In genomic region chr7:84884530-84884929, GRCm38 (mm10) we compare ENCODE assay signal across 17 mouse cellular contexts. TPM values are rescaled to one million over a fixed set of nuclear protein-coding genes. Genes with fewer than 3 reads are reported as not detected.
A peak's percentile ranks its signal among the peaks of the same experiment; 100 is the strongest.
DNase-seq lines count a peak whose midpoint lies in the region; ATAC-seq and TF ChIP-seq lines count a peak whose summit lies in the region.
"Had no signal": no experiment of that assay in that cellular context is flagged by ENCODE, and none has a peak within 500 bp of the region (broad histone marks: within the 10 kb centered on the region; RNA-seq: fewer than 3 reads in every experiment).

No protein-coding gene starts in this region.

- peak; percentile 43 for DNase-seq in midbrain, embryonic 14.5 days
- DNase-seq in midbrain, embryonic 11.5 days (ENCODE audit: low spot score, missing footprints) = no peak
- DNase-seq in R1 (ENCODE audit: low read depth, low spot score) = peak; percentile 56
- DNase-seq in retina, embryonic 14.5 days (ENCODE audit: low spot score) = peak; percentile 12
- DNase-seq in layer of hippocampus, adult 11-12 months (ENCODE audit: low spot score) = no peak
- DNase-seq: adrenal gland, postnatal 10 days; cerebellum, adult 2 months; gastrocnemius, postnatal 10 days; heart, postnatal 10 days; thymus, postnatal 36 days had no signal

- TF ChIP-seq CTCF in intestine, postnatal 0 days (IDR thresholded peaks at IDR 0.05; ENCODE audit: low read depth) = peak; percentile 25; the same call in 1 of the 2 replicates

- no peak overlapping the region for H3K4me3 ChIP-seq in intestine, postnatal 0 days (ENCODE audit: low read depth, low read length)
- H3K4me3 ChIP-seq in intestine, embryonic 15.5 days (replicated peaks) = no peak overlapping the region
- H3K4me3 ChIP-seq in midbrain, embryonic 14.5 days (replicated peaks; ENCODE audit: low read depth, low read length) = no peak overlapping the region
- no peak overlapping the region for H3K4me3 ChIP-seq in midbrain, embryonic 11.5 days (ENCODE audit: low read depth, low read length)
- H3K4me3 ChIP-seq: midbrain, embryonic 15.5 days had no signal

- WGBS in intestine, postnatal 0 days = 40% methylated on average over 1 of the region's 1 CpGs
- WGBS in intestine, embryonic 15.5 days = 47% methylated on average over 1 of the region's 1 CpGs
- WGBS in midbrain, embryonic 14.5 days = 62% methylated on average over 1 of the region's 1 CpGs
- 61% methylated on average over 1 of the region's 1 CpGs for WGBS in midbrain, embryonic 11.5 days

- no peaks in the 10 kb centered on the region for H3K9me3 ChIP-seq in intestine, postnatal 0 days (ENCODE audit: control insufficient read depth)
- no peaks in the 10 kb centered on the region for H3K9me3 ChIP-seq in intestine, embryonic 15.5 days
- H3K9me3 ChIP-seq in midbrain, embryonic 14.5 days (ENCODE audit: control insufficient read depth, low read length) = no peaks in the 10 kb centered on the region
- peaks cover under 1% of the 10 kb centered on the region for H3K9me3 ChIP-seq in midbrain, embryonic 11.5 days (ENCODE audit: control insufficient read depth, low read length)
- H3K9me3 ChIP-seq: G1E; midbrain, embryonic 15.5 days had no signal

- no peak overlapping the region for H3K27ac ChIP-seq in intestine, postnatal 0 days (ENCODE audit: low read depth, low read length)
- no peak overlapping the region for H3K27ac ChIP-seq in intestine, embryonic 15.5 days
- no peak overlapping the region for H3K27ac ChIP-seq in midbrain, embryonic 14.5 days (replicated peaks; ENCODE audit: low read depth, low read length)
- H3K27ac ChIP-seq in midbrain, embryonic 11.5 days (ENCODE audit: low read depth, low read length) = no peak overlapping the region
- H3K27ac ChIP-seq: midbrain, embryonic 15.5 days had no signal

- no peaks in the 10 kb centered on the region for H3K4me1 ChIP-seq in intestine, postnatal 0 days (replicated peaks; ENCODE audit: control insufficient read depth, insufficient read depth, low read length)
- H3K4me1 ChIP-seq in intestine, embryonic 15.5 days (replicated peaks) = no peaks in the 10 kb centered on the region
- no peaks in the 10 kb centered on the region for H3K4me1 ChIP-seq in midbrain, embryonic 14.5 days (ENCODE audit: control insufficient read depth, insufficient read depth, low read length)
- H3K4me1 ChIP-seq in midbrain, embryonic 11.5 days (ENCODE audit: control insufficient read depth, insufficient read depth, low read length) = no peaks in the 10 kb centered on the region
- H3K4me1 ChIP-seq: midbrain, embryonic 15.5 days had no signal

- H3K36me3 ChIP-seq in intestine, postnatal 0 days (ENCODE audit: control insufficient read depth, insufficient read depth) = no peaks in the 10 kb centered on the region
- H3K36me3 ChIP-seq in intestine, embryonic 15.5 days = no peaks in the 10 kb centered on the region
- H3K36me3 ChIP-seq in midbrain, embryonic 14.5 days (ENCODE audit: control insufficient read depth, insufficient read depth, low read length) = no peaks in the 10 kb centered on the region
- H3K36me3 ChIP-seq in midbrain, embryonic 11.5 days (ENCODE audit: control insufficient read depth, insufficient read depth, low read length) = no peaks in the 10 kb centered on the region
- H3K36me3 ChIP-seq: G1E; midbrain, embryonic 15.5 days had no signal

- ATAC-seq in intestine, postnatal 0 days = no peak
- no peak for ATAC-seq in intestine, embryonic 15.5 days
- no peak for ATAC-seq in midbrain, embryonic 14.5 days (ENCODE audit: low FRiP score, low TSS enrichment)
- ATAC-seq in midbrain, embryonic 11.5 days (ENCODE audit: low FRiP score) = no peak
- ATAC-seq: midbrain, embryonic 15.5 days had no signal

- no peak overlapping the region for H3K4me2 ChIP-seq in intestine, postnatal 0 days (replicated peaks; ENCODE audit: low read depth)
- H3K4me2 ChIP-seq in intestine, embryonic 15.5 days (replicated peaks) = no peak overlapping the region
- H3K4me2 ChIP-seq in midbrain, embryonic 14.5 days (ENCODE audit: low read length) = no peak overlapping the region
- no peak overlapping the region for H3K4me2 ChIP-seq in midbrain, embryonic 11.5 days
- H3K4me2 ChIP-seq: midbrain, embryonic 15.5 days had no signal

- no peaks in the 10 kb centered on the region for H3K27me3 ChIP-seq in intestine, postnatal 0 days (replicated peaks; ENCODE audit: control insufficient read depth, insufficient read depth, low read length)
- H3K27me3 ChIP-seq in intestine, embryonic 15.5 days (replicated peaks) = no peaks in the 10 kb centered on the region
- H3K27me3 ChIP-seq in midbrain, embryonic 14.5 days (ENCODE audit: control insufficient read depth, insufficient read depth, low read length) = no peaks in the 10 kb centered on the region
- no peaks in the 10 kb centered on the region for H3K27me3 ChIP-seq in midbrain, embryonic 11.5 days (ENCODE audit: control insufficient read depth, insufficient read depth, low read length)
- H3K27me3 ChIP-seq: midbrain, embryonic 15.5 days had no signal

- no peak overlapping the region for H3K9ac ChIP-seq in intestine, postnatal 0 days (ENCODE audit: low read depth, low read length)
- H3K9ac ChIP-seq in intestine, embryonic 15.5 days = no peak overlapping the region
- H3K9ac ChIP-seq in midbrain, embryonic 14.5 days (replicated peaks; ENCODE audit: low read length) = no peak overlapping the region
- H3K9ac ChIP-seq in midbrain, embryonic 11.5 days (ENCODE audit: low read length) = no peak overlapping the region
- H3K9ac ChIP-seq: midbrain, embryonic 15.5 days had no signal

RNA-seq across cellular contexts. Expression of gene Olfr291, which starts 31.2 kb away (rescaled TPM):
- polyA plus RNA-seq in intestine, postnatal 0 days (2015; fragmentation: Nextera tagmentation; extraction: Ambion mirVana) = not detected in 2 replicates
- not detected in 2 replicates for polyA plus RNA-seq in intestine, embryonic 15.5 days (2015; fragmentation: Nextera tagmentation; extraction: Ambion mirVana)
- not detected in 2 replicates for polyA plus RNA-seq in midbrain, embryonic 14.5 days (2014; fragmentation: Nextera tagmentation; extraction: Ambion mirVana)
- not detected in 2 replicates for polyA plus RNA-seq in midbrain, embryonic 11.5 days (2014; fragmentation: Nextera tagmentation; extraction: Ambion mirVana)
- polyA plus RNA-seq: cerebellum, adult 2 months; G1E; liver, embryonic 16.5 days; midbrain, embryonic 15.5 days; neural tube, embryonic 14.5 days; stomach, embryonic 14.5 days had no signal

Comparison
In these comparisons a context has a peak if more than half of its experiments do, and no peak if none do; other contexts are left out.
1. DNase-seq: peak in midbrain, embryonic 14.5 days (single experiment), R1 (single experiment) and retina, embryonic 14.5 days (single experiment); none in midbrain, embryonic 11.5 days (single experiment) and layer of hippocampus, adult 11-12 months (single experiment).